11 mouse cellular contexts compared by ENCODE assay signal in genomic region chr1:168908192-168908591, GRCm38 (mm10).
"Had no signal": no experiment of that assay in that cellular context is flagged by ENCODE, and none has a peak within 500 bp of the region (broad histone marks: within the 10 kb centered on the region; RNA-seq: fewer than 3 reads in every experiment).

No protein-coding gene starts in this region.

- H3K9me3 ChIP-seq: liver, embryonic 15.5 days had no signal

- H3K4me1 ChIP-seq: liver, embryonic 15.5 days had no signal

- H3K9ac ChIP-seq: liver, embryonic 15.5 days had no signal

- H3K36me3 ChIP-seq: liver, embryonic 15.5 days had no signal

- H3K4me2 ChIP-seq: liver, embryonic 11.5 days; liver, embryonic 15.5 days had no signal

- H3K4me3 ChIP-seq: liver, embryonic 15.5 days had no signal

- DNase-seq: kidney, adult 18-20 months; kidney, postnatal 10 days; kidney, postnatal 4 days; left cerebral cortex, postnatal 4 days; lung, adult 2 months; lung, postnatal 36 days; right cerebral cortex, postnatal 4 days; thymus, postnatal 36 days had no signal

- H3K27me3 ChIP-seq: liver, embryonic 15.5 days had no signal

- H3K27ac ChIP-seq: liver, embryonic 15.5 days had no signal

- ATAC-seq: lung, postnatal 0 days had no signal
